ENCODE assay signal across 8 mouse cellular contexts in genomic region chr9:103110727-103111501, GRCm38 (mm10). TPM values are rescaled to one million over a fixed set of nuclear protein-coding genes. Genes with fewer than 3 reads are reported as not detected.
DNase-seq lines count a peak whose midpoint lies in the region; ATAC-seq and TF ChIP-seq lines count a peak whose summit lies in the region.

No protein-coding gene starts in this region.

- 22% methylated on average over 18 of the region's 18 CpGs for WGBS in liver, adult 2 months
- 17% methylated on average over 18 of the region's 18 CpGs for WGBS in forebrain, embryonic 12.5 days
- WGBS in liver, embryonic 12.5 days (ENCODE audit: insufficient replicate concordance) = 18% methylated on average over 18 of the region's 18 CpGs
- WGBS in neural tube, embryonic 14.5 days = 14% methylated on average over 18 of the region's 18 CpGs

- no peak for TF ChIP-seq POLR2A in liver, adult 2 months (IDR thresholded peaks at IDR 0.05; ENCODE audit: extremely low read depth, insufficient read depth, low read length)

- H3K9ac ChIP-seq in liver, adult 2 months (ENCODE audit: low read depth, low read length) = peak overlapping the region; percentile 82
- peak overlapping the region; percentile 90 for H3K9ac ChIP-seq in forebrain, embryonic 12.5 days
- peak overlapping the region; percentile 22; the same call in 1 of the 2 replicates for H3K9ac ChIP-seq in liver, embryonic 12.5 days
- peak overlapping the region; percentile 90 for H3K9ac ChIP-seq in neural tube, embryonic 14.5 days (replicated peaks; ENCODE audit: low read depth, low read length)

- H3K4me1 ChIP-seq in liver, adult 2 months (ENCODE audit: control insufficient read depth, insufficient read depth, low read length) = no peaks in the 10 kb centered on the region; the same call in 1 of the 2 replicates
- peaks cover 51% of the 10 kb centered on the region for H3K4me1 ChIP-seq in forebrain, embryonic 12.5 days
- peaks cover 28% of the 10 kb centered on the region for H3K4me1 ChIP-seq in liver, embryonic 12.5 days
- H3K4me1 ChIP-seq in neural tube, embryonic 14.5 days (ENCODE audit: control insufficient read depth, insufficient read depth, low read length) = peaks cover 28% of the 10 kb centered on the region

- peak overlapping the region; percentile 89 for H3K4me2 ChIP-seq in forebrain, embryonic 12.5 days
- peak overlapping the region; percentile 78 for H3K4me2 ChIP-seq in liver, embryonic 12.5 days
- H3K4me2 ChIP-seq in neural tube, embryonic 14.5 days (ENCODE audit: low read depth, low read length) = peak overlapping the region; percentile 92

- TF ChIP-seq CTCF in liver, adult 2 months (IDR thresholded peaks at IDR 0.05; ENCODE audit: low read depth, low read length) = no peak

- H3K4me3 ChIP-seq in liver, adult 2 months (ENCODE audit: insufficient read depth, low read depth, low read length) = peak overlapping the region; percentile 54
- H3K4me3 ChIP-seq in forebrain, embryonic 12.5 days (replicated peaks) = peak overlapping the region; percentile 80
- H3K4me3 ChIP-seq in liver, embryonic 12.5 days = peak overlapping the region; percentile 59
- H3K4me3 ChIP-seq in neural tube, embryonic 14.5 days (ENCODE audit: low read depth, low read length) = peak overlapping the region; percentile 68

- no peak for ATAC-seq in forebrain, embryonic 12.5 days (ENCODE audit: low FRiP score)
- ATAC-seq in liver, embryonic 12.5 days = no peak
- ATAC-seq in neural tube, embryonic 14.5 days (ENCODE audit: low read depth) = peak; percentile 18; the same call in 1 of the 2 replicates

- no peak for DNase-seq in liver, adult 2 months (ENCODE audit: extremely low read depth, low read depth, low spot score)
- no peak for DNase-seq in liver
- DNase-seq in layer of hippocampus, postnatal 14 days (ENCODE audit: low spot score in 2 of 2) = no peak
- no peak for DNase-seq in gastrocnemius, postnatal 10 days
- DNase-seq in spleen, postnatal 14 days (ENCODE audit: low spot score in 2 of 2) = no peak

- no peak overlapping the region for H3K27ac ChIP-seq in liver, adult 2 months (replicated peaks; ENCODE audit: insufficient read depth, low read depth, low read length)
- peak overlapping the region; percentile 93 for H3K27ac ChIP-seq in forebrain, embryonic 12.5 days
- no peak overlapping the region for H3K27ac ChIP-seq in liver, embryonic 12.5 days
- H3K27ac ChIP-seq in neural tube, embryonic 14.5 days (ENCODE audit: low read depth, low read length) = peak overlapping the region; percentile 93

- no peaks in the 10 kb centered on the region for H3K79me2 ChIP-seq in liver, adult 2 months (ENCODE audit: control insufficient read depth, insufficient read depth, low read length)

- H3K27me3 ChIP-seq in liver, adult 2 months (ENCODE audit: control insufficient read depth, insufficient read depth, low read length) = peaks cover 4% of the 10 kb centered on the region
- peaks cover 20% of the 10 kb centered on the region for H3K27me3 ChIP-seq in forebrain, embryonic 12.5 days
- peaks cover 75% of the 10 kb centered on the region for H3K27me3 ChIP-seq in liver, embryonic 12.5 days (replicated peaks)
- no peaks in the 10 kb centered on the region for H3K27me3 ChIP-seq in neural tube, embryonic 14.5 days (ENCODE audit: control insufficient read depth, insufficient read depth, low read length)

- H3K36me3 ChIP-seq in liver, adult 2 months (ENCODE audit: control insufficient read depth, insufficient read depth, low read length) = no peaks in the 10 kb centered on the region
- H3K36me3 ChIP-seq in forebrain, embryonic 12.5 days (replicated peaks) = no peaks in the 10 kb centered on the region
- H3K36me3 ChIP-seq in liver, embryonic 12.5 days = no peaks in the 10 kb centered on the region
- no peaks in the 10 kb centered on the region for H3K36me3 ChIP-seq in neural tube, embryonic 14.5 days (ENCODE audit: control insufficient read depth, insufficient read depth, low read length)

- no peaks in the 10 kb centered on the region for H3K9me3 ChIP-seq in forebrain, embryonic 12.5 days
- H3K9me3 ChIP-seq in liver, embryonic 12.5 days (replicated peaks) = no peaks in the 10 kb centered on the region
- H3K9me3 ChIP-seq in neural tube, embryonic 14.5 days (ENCODE audit: control insufficient read depth, low read length) = no peaks in the 10 kb centered on the region

RNA-seq across cellular contexts. Expression of gene Rab6b, which starts 0.7 kb away (rescaled TPM):
- 0.37 and 0.74 TPM in 2 replicates for total RNA-seq in liver, adult 2 months (2014; rRNA removed)
- polyA plus RNA-seq in liver, adult 2 months (2012; rRNA removed) = 0.02 and 0.25 TPM in 2 replicates
- 35.8 and 41.8 TPM in 2 replicates for polyA plus RNA-seq in forebrain, embryonic 12.5 days (2016; fragmentation: Nextera tagmentation; extraction: Ambion mirVana)
- polyA plus RNA-seq in liver, embryonic 12.5 days (2016; fragmentation: Nextera tagmentation; extraction: Ambion mirVana) = 0.24 and 0.43 TPM in 2 replicates
- polyA plus RNA-seq in neural tube, embryonic 14.5 days (2014; fragmentation: Nextera tagmentation; extraction: Ambion mirVana) = 92.1 and 95.2 TPM in 2 replicates
- total RNA-seq in layer of hippocampus, postnatal 14 days (2021) = 100 to 1,000 TPM; 560 to 568 TPM
- total RNA-seq in gastrocnemius, postnatal 10 days (2021) = 1 to 10 TPM; 1.2 to 1.9 TPM

Comparison
In these comparisons a context has a peak if more than half of its experiments do, and no peak if none do; other contexts are left out.
1. H3K27ac ChIP-seq: peak in forebrain, embryonic 12.5 days (single experiment) and neural tube, embryonic 14.5 days (single experiment); none in liver, adult 2 months (single experiment) and liver, embryonic 12.5 days (single experiment).
2. H3K9ac ChIP-seq: peak in every context shown above with its lines; median percentile 90 in forebrain, embryonic 12.5 days; 90 in neural tube, embryonic 14.5 days; 82 in liver, adult 2 months; 22 in liver, embryonic 12.5 days.
3. RNA of gene Rab6b, which starts 0.7 kb away (polyA plus RNA-seq): 92.1 to 95.2 TPM in neural tube, embryonic 14.5 days and 35.8 to 41.8 TPM in forebrain, embryonic 12.5 days; 0.24 to 0.43 TPM in liver, embryonic 12.5 days and 0.02 to 0.25 TPM in liver, adult 2 months; every median in the first group is over 10 times any median in the second.
4. Peak in every context shown above with its lines, with median percentiles within 50 percentile points of each other: H3K4me3 ChIP-seq and H3K4me2 ChIP-seq.